Mouse (Mus musculus) CH12.LX (cell line): ENCODE results near the gene D10Jhu81e. TPM values are rescaled to one million over a fixed set of nuclear protein-coding genes. Genes with fewer than 3 reads are reported as not detected.

Source experiments
- DNase-seq: peaks from one replicate; pipeline ENCODE4 v3.0.0-alpha.2; 2013; ENCODE audit errors: extremely low read depth
- H3K27ac ChIP-seq: 2 replicates; pipeline ENCODE4 v1.5.1; 2012; ENCODE audit warnings: low read depth, mild to moderate bottlenecking, control low read depth, moderate library complexity; ENCODE audit not compliant: insufficient read depth
- H3K27me3 ChIP-seq: replicated peaks from 2 replicates; pipeline ENCODE3; 2012; ENCODE audit warnings: inconsistent platforms
- H3K36me3 ChIP-seq, 2 experiments: replicated peaks in 1 of 2; 2 replicates each; pipeline versions ENCODE3 to v1.6.1; 2012; ENCODE audit warnings: inconsistent platforms in 1 of 2, low read length in 1 of 2, mild to moderate bottlenecking in 1 of 2, mixed read lengths in 1 of 2, moderate library complexity in 1 of 2; ENCODE audit not compliant: control insufficient read depth in 1 of 2, insufficient read depth in 1 of 2
- H3K4me1 ChIP-seq, 2 experiments: 2 replicates each; pipeline ENCODE4 v1.6.1; 2012; ENCODE audit warnings: inconsistent platforms in 1 of 2, moderate library complexity in 1 of 2; ENCODE audit not compliant: insufficient read depth in 2 of 2, control insufficient read depth in 1 of 2
- H3K4me2 ChIP-seq: 2 replicates; pipeline ENCODE4 v1.6.1; 2012; ENCODE audit warnings: low read depth, mild to moderate bottlenecking, control low read depth; ENCODE audit not compliant: poor library complexity, insufficient read depth, severe bottlenecking
- H3K4me3 ChIP-seq, 3 experiments: fragments of 150-350 bp in 1 of 3; sonication (generic) in 1 of 3; replicated peaks in 1 of 3; 2 replicates each; pipeline versions ENCODE3 to v1.5.1; 2011 to 2012; ENCODE audit warnings: low read depth in 2 of 3, low read length in 2 of 3, mild to moderate bottlenecking in 2 of 3, moderate library complexity in 2 of 3, control low read depth in 1 of 3, improper control_type of control experiment in 1 of 3, inconsistent platforms in 1 of 3, mixed read lengths in 1 of 3; ENCODE audit not compliant: poor library complexity in 1 of 3
- H3K79me2 ChIP-seq: replicated peaks from 2 replicates; pipeline ENCODE4 v1.6.1; 2012; ENCODE audit warnings: mild to moderate bottlenecking, moderate library complexity; ENCODE audit not compliant: control insufficient read depth, poor library complexity, insufficient read depth, severe bottlenecking; ENCODE audit errors: extremely low read depth
- H3K9ac ChIP-seq: 2 replicates; pipeline ENCODE4 v1.6.1; 2012; ENCODE audit warnings: low read depth, mild to moderate bottlenecking, control low read depth, moderate library complexity; ENCODE audit not compliant: insufficient read depth
- H3K9me3 ChIP-seq: replicated peaks from 2 replicates; pipeline ENCODE3; 2012; ENCODE audit warnings: low read length, inconsistent platforms, mixed read lengths
- CTCF ChIP-seq, 2 experiments: IDR thresholded peaks in 1 of 2; conservative IDR thresholded peaks in 1 of 2; 2 replicates each; pipeline ENCODE4 v1.5.1; 2011 to 2012; ENCODE audit warnings: low read depth in 2 of 2, low read length in 2 of 2, improper control_type of control experiment in 1 of 2, inconsistent platforms in 1 of 2, mild to moderate bottlenecking in 1 of 2, moderate library complexity in 1 of 2
- ELF1 ChIP-seq: IDR thresholded peaks from 2 replicates; pipeline ENCODE4 v1.6.1; 2014; ENCODE audit warnings: low read depth, mild to moderate bottlenecking, inconsistent platforms, low read length, improper control_type of control experiment
- EP300 ChIP-seq: IDR thresholded peaks from 2 replicates; pipeline ENCODE4 v1.6.1; 2011; ENCODE audit warnings: low read length, improper control_type of control experiment
- JUN ChIP-seq: IDR thresholded peaks from 2 replicates; pipeline ENCODE4 v1.6.1; 2011; ENCODE audit warnings: low read depth, mild to moderate bottlenecking, low read length, improper control_type of control experiment, moderate library complexity; ENCODE audit not compliant: insufficient read depth
- MAX ChIP-seq: IDR thresholded peaks from 2 replicates; pipeline ENCODE4 v1.6.1; 2011; ENCODE audit warnings: low read length, improper control_type of control experiment
- MEF2A ChIP-seq: IDR thresholded peaks from 2 replicates; pipeline ENCODE4 v1.6.1; 2014; ENCODE audit warnings: low read depth, mild to moderate bottlenecking, inconsistent platforms, low read length, improper control_type of control experiment, borderline replicate concordance
- MYC ChIP-seq: IDR thresholded peaks from 2 replicates; pipeline ENCODE4 v1.6.1; 2011; ENCODE audit warnings: low read depth, mild to moderate bottlenecking, improper control_type of control experiment, low read length
- NRF1 ChIP-seq: IDR thresholded peaks from 2 replicates; pipeline ENCODE4 v1.6.1; 2014; ENCODE audit warnings: low read depth, mild to moderate bottlenecking, inconsistent platforms, low read length, improper control_type of control experiment, moderate library complexity
- POLR2A ChIP-seq: IDR thresholded peaks from 2 replicates; pipeline ENCODE4 v1.6.1; 2011; ENCODE audit warnings: low read depth, mild to moderate bottlenecking, improper control_type of control experiment, low read length
- RAD21 ChIP-seq: IDR thresholded peaks from 2 replicates; pipeline ENCODE4 v1.6.1; 2011; ENCODE audit warnings: low read depth, mild to moderate bottlenecking, low read length, improper control_type of control experiment, moderate library complexity
- SIN3A ChIP-seq: IDR thresholded peaks from 2 replicates; pipeline ENCODE4 v1.6.1; 2012; ENCODE audit warnings: low read length, improper control_type of control experiment, inconsistent platforms
- SMC3 ChIP-seq: IDR thresholded peaks from 2 replicates; pipeline ENCODE4 v1.6.1; 2011; ENCODE audit warnings: low read depth, low read length, improper control_type of control experiment
- TCF12 ChIP-seq: IDR thresholded peaks from 2 replicates; pipeline ENCODE4 v1.6.1; 2014; ENCODE audit warnings: low read depth, mild to moderate bottlenecking, inconsistent platforms, low read length, improper control_type of control experiment
- USF2 ChIP-seq: conservative IDR thresholded peaks from 2 replicates; pipeline ENCODE4 v1.6.1; 2011; ENCODE audit warnings: low read depth, low read length, improper control_type of control experiment
- ZKSCAN1 ChIP-seq: IDR thresholded peaks from 2 replicates; pipeline ENCODE4 v1.6.1; 2012; ENCODE audit warnings: low read depth, inconsistent platforms, low read length, improper control_type of control experiment, borderline replicate concordance
- ZNF384 ChIP-seq: IDR thresholded peaks from 2 replicates; pipeline ENCODE4 v1.6.1; 2012; ENCODE audit warnings: low read depth, low read length, improper control_type of control experiment, inconsistent platforms
- dilution Hi-C: fragments of 300-500 bp; cut with MboI; formaldehyde crosslinking; loops from 2 replicates; pipeline ENCODE4 v1.14.3; 2020; ENCODE audit warnings: low sequenced_read_pairs; ENCODE audit not compliant: extremely low pct_unique_long_range_greater_than_20kb, extremely low pct_ligation_motif_present
- in situ Hi-C: fragments of 300-500 bp; cut with MboI; formaldehyde crosslinking; loops from 3 replicates; pipeline ENCODE4 v1.14.3; 2019; ENCODE audit warnings: low sequenced_read_pairs, low pct_ligation_motif_present, low pct_unique_long_range_greater_than_20kb, mixed read lengths
- polyA plus RNA-seq: library from polyadenylated mRNA; unstranded; fragments of >175 nt; gene quantifications from 2 replicates; pipeline ENCODE4 v1.2.1, GENCODE M21; 2012; ENCODE audit warnings: low read depth; ENCODE audit not compliant: insufficient read length
- total RNA-seq, 2 experiments: library from RNA; depleted of rRNA; stranded (reverse); fragments of 300-350 nt in 1 of 2; fragments of >200 nt in 1 of 2; gene quantifications; 2 replicates each; pipeline ENCODE4 v1.2.3; 2012 to 2014

D10Jhu81e gene
- total and polyA plus RNA-seq, 3 experiments = 29.9 to 51.0 (median 45.7) TPM

- dilution Hi-C loops = no loop called here
- Histone ChIP-seq H3K79me2 (no peaks in the 10 kb centered on the region), H3K27ac (no peak overlapping the region), H3K9ac (no peak overlapping the region), H3K4me3 (no peak overlapping the region), H3K36me3 (no peaks in the 10 kb centered on the region), H3K4me1 (peaks cover 0 to 19% of the 10 kb centered on the region in 2 experiments; a peak in 2 of 4 replicates), H3K4me2 (no peak overlapping the region), H3K27me3 (peaks cover 10% of the 10 kb centered on the region), H3K9me3 (peaks cover under 1% of the 10 kb centered on the region)
- no peak for DNase-seq
- TF ChIP-seq USF2 (no peak), SMC3 (no peak), TCF12 (no peak), MAX (no peak), ZNF384 (no peak), NRF1 (no peak), ELF1 (no peak), EP300 (no peak), ZKSCAN1 (no peak), MEF2A (no peak)
- in situ Hi-C loops = loop anchor here (10.0 kb wide), 1 partner anchor 53 kb away; no protein-coding TSS in a partner anchor
Measured at GRCm38 (mm10) chr10:78147908-78148441, 21.6 kb downstream of the D10Jhu81e start.

- peaks cover 10% of the 10 kb centered on the region for H3K27me3 ChIP-seq
- no peak for TF ChIP-seq JUN
Measured at GRCm38 (mm10) chr10:78143727-78144505, 25.7 kb downstream of the D10Jhu81e start.

GRCm38 (mm10) chr10:78140843-78141242, 28.7 kb downstream of the D10Jhu81e start:
- in situ Hi-C loops = loop anchor here (10.0 kb wide), 1 partner anchor 46 kb away; no protein-coding TSS in a partner anchor
- Histone ChIP-seq H3K79me2 (no peaks in the 10 kb centered on the region), H3K4me3 (no peak overlapping the region), H3K36me3 (no peaks in the 10 kb centered on the region), H3K27me3 (peaks cover 13% of the 10 kb centered on the region), H3K27ac (no peak overlapping the region), H3K4me2 (no peak overlapping the region), H3K4me1 (peaks cover 15 to 22% of the 10 kb centered on the region in 2 experiments), H3K9ac (no peak overlapping the region), H3K9me3 (no peaks in the 10 kb centered on the region)
- TF ChIP-seq POLR2A (no peak), MEF2A (no peak), SIN3A (no peak), MYC (no peak), RAD21 (no peak), CTCF (conservative IDR thresholded peaks at IDR 0.05 in 1 of 2, IDR thresholded peaks at IDR 0.05 in 1 of 2; ENCODE audit: low read depth in 2 of 2, low read length in 2 of 2) (no peak)
- no peak for DNase-seq
- dilution Hi-C loops = no loop called here

More at GRCm38 (mm10) chr10:78143727-78144505, 25.7 kb downstream of the D10Jhu81e start:
- Histone ChIP-seq H3K4me1 (peaks cover 0 to 9% of the 10 kb centered on the region in 2 experiments; a peak in 2 of 4 replicates), H3K79me2 (no peaks in the 10 kb centered on the region), H3K9ac (no peak overlapping the region), H3K4me3 (no peak overlapping the region), H3K27ac (no peak overlapping the region), H3K4me2 (no peak overlapping the region), H3K9me3 (no peaks in the 10 kb centered on the region), H3K36me3 (no peaks in the 10 kb centered on the region)
- dilution Hi-C loops = no loop called here
- in situ Hi-C loops = loop anchor here (10.0 kb wide), 1 partner anchor 49 kb away; no protein-coding TSS in a partner anchor
- no peak for DNase-seq
